Comparison of ENCODE assay signal across 22 mouse cellular contexts in genomic region chr3:67586511-67586910, GRCm38 (mm10).
"Had no signal": no experiment of that assay in that cellular context is flagged by ENCODE, and none has a peak within 500 bp of the region (broad histone marks: within the 10 kb centered on the region; RNA-seq: fewer than 3 reads in every experiment).

No protein-coding gene starts in this region.

- H3K27ac ChIP-seq: heart, adult 2 months; heart, embryonic 13.5 days; heart, embryonic 15.5 days; hindbrain, embryonic 13.5 days; hindbrain, embryonic 15.5 days; hindbrain, postnatal 0 days; limb, embryonic 13.5 days; limb, embryonic 15.5 days; liver, embryonic 12.5 days; liver, embryonic 14.5 days had no signal

- H3K4me2 ChIP-seq: heart, embryonic 11.5 days; heart, embryonic 13.5 days; heart, embryonic 15.5 days; hindbrain, embryonic 13.5 days; hindbrain, embryonic 15.5 days; kidney, embryonic 15.5 days; limb, embryonic 13.5 days; limb, embryonic 15.5 days; liver, embryonic 12.5 days had no signal

- H3K9me3 ChIP-seq: heart, embryonic 13.5 days; heart, embryonic 15.5 days; hindbrain, embryonic 13.5 days; hindbrain, embryonic 15.5 days; kidney, embryonic 15.5 days; limb, embryonic 13.5 days; limb, embryonic 15.5 days; liver, embryonic 12.5 days had no signal

- H3K4me3 ChIP-seq: heart, adult 2 months; heart, embryonic 13.5 days; heart, embryonic 15.5 days; hindbrain, embryonic 13.5 days; hindbrain, embryonic 15.5 days; kidney, embryonic 15.5 days; limb, embryonic 13.5 days; limb, embryonic 15.5 days; liver, embryonic 12.5 days had no signal

- ATAC-seq: forebrain, postnatal 0 days; hindbrain, postnatal 0 days; intestine, embryonic 16.5 days; liver, embryonic 12.5 days had no signal

- H3K9ac ChIP-seq: forebrain, postnatal 0 days; heart, embryonic 13.5 days; heart, embryonic 15.5 days; hindbrain, embryonic 13.5 days; hindbrain, embryonic 15.5 days; kidney, embryonic 15.5 days; limb, embryonic 13.5 days; limb, embryonic 15.5 days; liver, embryonic 12.5 days; liver, embryonic 14.5 days had no signal

- DNase-seq: forebrain, postnatal 0 days; gastrocnemius, postnatal 14 days; gastrocnemius, postnatal 36 days; heart, adult 11 months; heart, adult 2 months; heart, postnatal 14 days; heart, postnatal 36 days; layer of hippocampus, adult 9-11 months; layer of hippocampus, postnatal 36 days; left cerebral cortex, postnatal 4 days had no signal

- H3K27me3 ChIP-seq: heart, embryonic 15.5 days; hindbrain, embryonic 13.5 days; hindbrain, embryonic 15.5 days; limb, embryonic 13.5 days; limb, embryonic 15.5 days; liver, embryonic 12.5 days had no signal
